Mouse (Mus musculus): ENCODE results near the gene Mrvi1.

- no peak for TF ChIP-seq CTCF (IDR thresholded peaks at IDR 0.05; ENCODE audit: extremely low read depth, insufficient read depth, low read length)
- TF ChIP-seq POLR2A (IDR thresholded peaks at IDR 0.05; ENCODE audit: extremely low read depth, insufficient read depth, low read length) = no peak
Observed at GRCm38 (mm10) chr7:110949785-110950620, 32.3 kb downstream of the Mrvi1 start.

Data from cortical plate, adult 2 months (tissue).